ENCODE assay signal across 8 mouse cellular contexts in genomic region chr16:16303888-16304287, GRCm38 (mm10). TPM values are rescaled to one million over a fixed set of nuclear protein-coding genes. Genes with fewer than 3 reads are reported as not detected.
A peak's percentile ranks its signal among the peaks of the same experiment; 100 is the strongest.
DNase-seq lines count a peak whose midpoint lies in the region; ATAC-seq and TF ChIP-seq lines count a peak whose summit lies in the region.

No protein-coding gene starts in this region.

- peak overlapping the region; percentile 96 for H3K9ac ChIP-seq in intestine, embryonic 16.5 days (ENCODE audit: low read depth, low read length)

- no peaks in the 10 kb centered on the region for H3K27me3 ChIP-seq in intestine, embryonic 16.5 days (replicated peaks; ENCODE audit: control insufficient read depth, insufficient read depth, low read length)

- H3K4me2 ChIP-seq in intestine, embryonic 16.5 days (ENCODE audit: low read depth, low read length) = peak overlapping the region; percentile 71

- H3K36me3 ChIP-seq in intestine, embryonic 16.5 days (ENCODE audit: control insufficient read depth, insufficient read depth, low read length) = no peaks in the 10 kb centered on the region

- ATAC-seq in intestine, embryonic 16.5 days = no peak

- DNase-seq in layer of hippocampus, adult 2 months (ENCODE audit: low spot score in 2 of 2) = no peak
- DNase-seq in layer of hippocampus, postnatal 14 days (ENCODE audit: low spot score in 2 of 2) = no peak
- peak; percentile 54 for DNase-seq in retina, embryonic 14.5 days (ENCODE audit: low spot score)
- no peak for DNase-seq in thymus, postnatal 10 days (ENCODE audit: low spot score in 2 of 2)
- DNase-seq in thymus, postnatal 0 days (ENCODE audit: low spot score) = no peak
- no peak for DNase-seq in urinary bladder, adult 18-20 months (ENCODE audit: low spot score in 2 of 2)

- H3K27ac ChIP-seq in layer of hippocampus, adult 2 months = peak overlapping the region; percentile 95; the same call in 1 of the 2 replicates
- H3K27ac ChIP-seq in cortical plate, adult 2 months (ENCODE audit: insufficient read depth, low read length) = no peak overlapping the region
- H3K27ac ChIP-seq in intestine, embryonic 16.5 days (ENCODE audit: low read length) = peak overlapping the region; percentile 96

- H3K4me1 ChIP-seq in cortical plate, adult 2 months (ENCODE audit: control insufficient read depth, insufficient read depth, low read length) = peaks cover 5% of the 10 kb centered on the region; the same call in 1 of the 2 replicates
- H3K4me1 ChIP-seq in intestine, embryonic 16.5 days (ENCODE audit: control insufficient read depth, insufficient read depth, low read length) = peaks cover 13% of the 10 kb centered on the region

- peak; percentile 65 for TF ChIP-seq CTCF in layer of hippocampus, adult 2 months (conservative IDR thresholded peaks at IDR 0.05)
- no peak for TF ChIP-seq CTCF in cortical plate, adult 2 months (IDR thresholded peaks at IDR 0.05; ENCODE audit: extremely low read depth, insufficient read depth, low read length)

- H3K4me3 ChIP-seq in layer of hippocampus, adult 2 months = peak overlapping the region; percentile 94
- peak overlapping the region; percentile 39; the same call in 1 of the 2 replicates for H3K4me3 ChIP-seq in cortical plate, adult 2 months (ENCODE audit: insufficient read depth, low read length)
- H3K4me3 ChIP-seq in intestine, embryonic 16.5 days (ENCODE audit: low read length) = peak overlapping the region; percentile 97

- TF ChIP-seq POLR2A in cortical plate, adult 2 months (IDR thresholded peaks at IDR 0.05; ENCODE audit: extremely low read depth, insufficient read depth, low read length) = no peak

- 19% methylated on average over 7 of the region's 7 CpGs for WGBS in intestine, embryonic 16.5 days

- no peaks in the 10 kb centered on the region for H3K9me3 ChIP-seq in intestine, embryonic 16.5 days (ENCODE audit: control insufficient read depth, low read length)

RNA-seq across cellular contexts. Expression of gene Yars2, which starts 1.1 kb away (rescaled TPM):
- 10 to 100 TPM; 23.5 TPM for total RNA-seq in layer of hippocampus, adult 2 months (2021)
- total RNA-seq in layer of hippocampus, postnatal 14 days (2021) = 10 to 100 TPM; 19.7 to 20.0 TPM
- polyA plus RNA-seq in cortical plate, adult 2 months (2012; rRNA removed) = 21.7 and 23.6 TPM in 2 replicates
- polyA plus RNA-seq in intestine, embryonic 16.5 days (2015; fragmentation: Nextera tagmentation; extraction: Ambion mirVana) = 37.8 and 38.2 TPM in 2 replicates
- 31.0 and 33.2 TPM in 2 replicates for polyA plus RNA-seq in thymus, postnatal 0 days (2015; fragmentation: Nextera tagmentation; extraction: Ambion mirVana)

RNA-seq across cellular contexts. Expression of gene Dnm1l, which starts 54.9 kb away (rescaled TPM):
- 100 to 1,000 TPM; 195 to 205 TPM for total RNA-seq in layer of hippocampus, adult 2 months (2021)
- 100 to 1,000 TPM; 191 to 192 TPM for total RNA-seq in layer of hippocampus, postnatal 14 days (2021)
- 94.8 and 100 TPM in 2 replicates for polyA plus RNA-seq in cortical plate, adult 2 months (2012; rRNA removed)
- 52.2 and 52.9 TPM in 2 replicates for polyA plus RNA-seq in intestine, embryonic 16.5 days (2015; fragmentation: Nextera tagmentation; extraction: Ambion mirVana)
- polyA plus RNA-seq in thymus, postnatal 0 days (2015; fragmentation: Nextera tagmentation; extraction: Ambion mirVana) = 45.9 and 49.6 TPM in 2 replicates

Comparison
In these comparisons a context has a peak if more than half of its experiments do, and no peak if none do; other contexts are left out.
1. H3K4me3 ChIP-seq: peak in every context shown above with its lines; median percentile 97 in intestine, embryonic 16.5 days; 94 in layer of hippocampus, adult 2 months; 39 in cortical plate, adult 2 months.